Mouse (Mus musculus) retina, postnatal 1 day (tissue): ENCODE results near the gene Epgn.
A peak's percentile ranks its signal among the peaks of the same experiment; 100 is the strongest.

Experiments used
- DNase-seq: peaks from one replicate; pipeline ENCODE4 v3.0.0-alpha.2; 2012

The Epgn gene

DNA sequence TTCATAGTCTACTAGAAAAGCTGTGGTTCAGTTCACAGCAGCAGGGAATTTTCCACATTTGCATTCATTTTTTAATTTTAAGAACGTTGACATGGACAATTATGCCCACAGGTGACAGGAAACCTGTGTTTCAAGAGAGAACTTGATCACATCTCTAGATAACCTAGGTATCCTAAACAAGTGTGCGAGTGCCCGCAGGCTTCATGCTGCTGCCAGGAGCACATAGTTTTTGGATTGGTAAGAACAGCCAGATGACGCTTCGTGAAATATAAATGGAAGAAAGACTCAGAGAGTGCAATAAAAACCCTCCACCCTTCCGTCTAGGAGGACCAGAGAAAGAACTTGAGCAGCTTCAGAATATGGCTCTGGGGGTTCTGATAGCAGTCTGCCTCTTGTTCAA, at the start of gene Epgn:
Gene Epgn (plus strand): TSS at position 301 of the 400 bp plus-strand sequence.
- DNase-seq: no peak

DNA sequence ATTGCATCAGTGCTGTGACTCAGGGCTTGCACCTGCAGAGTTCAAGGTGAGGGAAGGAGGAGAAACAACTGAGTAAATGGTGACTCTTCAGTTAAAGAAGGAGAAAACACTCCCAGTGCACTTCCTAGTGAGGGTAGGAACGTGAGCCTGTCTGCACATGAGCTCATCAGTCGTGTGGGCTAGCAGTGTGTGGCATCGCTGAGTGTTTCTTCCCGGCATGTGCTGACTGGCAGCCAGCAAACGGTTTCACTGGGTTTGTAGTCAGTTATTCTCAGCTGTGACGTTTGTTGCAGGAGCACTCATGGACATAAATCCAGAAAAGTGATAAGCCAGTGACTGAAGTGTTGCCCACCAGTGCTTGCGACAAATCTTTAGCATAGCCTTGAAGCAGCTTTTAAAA, 47.0 kb upstream of the Epgn start:
- no peak for DNase-seq

DNA sequence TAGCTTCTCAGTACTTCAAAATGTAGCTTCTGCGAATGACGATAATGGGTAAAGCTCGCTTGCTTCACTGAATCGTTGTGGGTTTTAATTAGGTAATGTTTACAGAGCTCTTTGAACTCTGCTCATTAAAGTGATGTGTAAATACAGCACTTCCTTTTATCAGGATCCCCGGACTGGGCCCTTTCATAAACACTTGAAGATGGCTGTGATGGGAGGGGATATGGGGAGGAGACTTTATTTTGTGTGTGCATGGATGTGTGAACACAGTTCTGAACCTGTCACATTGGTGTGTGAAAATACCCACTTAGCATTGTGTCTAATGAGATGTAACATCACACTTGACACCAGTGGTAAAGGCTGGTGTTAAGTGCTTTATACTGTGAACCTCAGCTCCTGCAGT, 39.7 kb upstream of the Epgn start:
- DNase-seq: peak; percentile 87

DNA sequence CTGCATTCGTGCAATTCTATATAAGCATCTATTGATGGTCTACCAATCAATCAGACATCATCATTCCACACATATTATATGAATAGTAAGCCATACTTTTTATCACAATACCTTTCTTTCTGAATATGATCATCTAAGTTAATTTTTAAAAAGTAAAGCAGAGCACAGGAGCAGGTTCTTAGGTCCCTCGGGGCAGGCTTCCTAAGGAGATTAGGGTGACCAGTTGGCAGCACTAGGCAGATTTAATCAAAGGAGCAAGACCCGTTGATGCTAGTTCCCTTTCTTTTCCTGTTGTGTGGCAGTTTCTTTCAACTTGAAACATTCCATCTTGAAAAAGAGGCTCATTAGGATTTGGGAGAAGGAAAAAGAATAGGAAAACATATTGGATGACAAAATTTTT, 39.1 kb upstream of the Epgn start:
- no peak for DNase-seq

DNA sequence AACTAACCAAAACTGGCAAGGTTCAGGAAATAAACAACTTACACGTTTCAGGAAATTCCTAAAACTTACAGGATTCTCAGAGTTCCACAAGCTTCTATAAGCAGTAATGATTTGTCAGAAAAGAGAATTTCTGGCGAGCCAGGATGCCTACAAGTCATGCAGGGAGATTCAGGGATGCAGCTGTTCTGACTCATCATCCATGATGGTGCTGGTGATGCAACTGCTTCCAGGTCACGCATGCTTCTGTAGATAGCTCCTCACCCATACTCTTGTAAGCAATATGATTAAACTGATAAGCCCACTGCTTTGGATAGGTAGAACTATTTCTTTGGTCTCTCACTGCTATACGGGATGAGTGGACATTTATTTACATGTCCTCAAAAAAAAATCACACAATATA, 38.7 kb upstream of the Epgn start:
- DNase-seq: no peak

DNA sequence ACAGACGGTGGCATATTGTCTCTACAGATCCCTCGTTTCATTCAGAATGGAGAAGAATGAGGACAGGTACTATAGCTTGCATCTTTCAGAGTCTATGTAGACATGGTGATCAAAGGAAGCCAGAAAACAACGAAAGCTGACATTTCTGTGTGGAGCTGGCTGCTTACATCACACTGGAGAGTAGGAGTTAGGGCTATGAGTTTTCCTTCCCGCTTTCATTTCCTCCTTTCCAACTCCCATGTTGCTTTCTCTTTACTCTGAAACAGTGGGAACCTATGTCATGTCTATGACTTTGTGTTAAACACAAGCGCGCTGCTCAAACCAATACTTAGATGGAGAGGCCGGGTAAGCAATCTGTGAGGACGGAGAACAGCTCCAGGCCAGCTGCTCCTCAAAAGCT, 27.3 kb upstream of the Epgn start:
- no peak for DNase-seq

DNA sequence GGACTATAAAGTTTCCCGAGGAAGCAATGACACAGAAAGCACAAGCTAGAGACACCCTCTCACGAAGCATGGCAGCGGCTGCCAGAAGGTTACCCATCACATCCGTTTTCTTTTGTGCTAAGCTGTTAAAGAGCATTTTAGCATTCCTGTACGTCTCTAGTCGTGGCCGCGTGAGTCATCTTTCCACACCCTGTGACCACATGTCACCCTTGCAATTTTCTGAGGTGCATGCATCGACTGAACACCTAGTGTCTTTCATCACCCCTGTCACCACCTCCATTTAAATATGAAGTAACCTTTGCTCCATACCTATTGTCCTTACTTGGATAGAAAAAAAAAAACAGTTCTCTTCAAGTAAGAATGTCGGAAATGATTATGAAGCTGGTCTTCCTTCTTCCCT, 12.0 kb upstream of the Epgn start:
- DNase-seq: no peak

DNA sequence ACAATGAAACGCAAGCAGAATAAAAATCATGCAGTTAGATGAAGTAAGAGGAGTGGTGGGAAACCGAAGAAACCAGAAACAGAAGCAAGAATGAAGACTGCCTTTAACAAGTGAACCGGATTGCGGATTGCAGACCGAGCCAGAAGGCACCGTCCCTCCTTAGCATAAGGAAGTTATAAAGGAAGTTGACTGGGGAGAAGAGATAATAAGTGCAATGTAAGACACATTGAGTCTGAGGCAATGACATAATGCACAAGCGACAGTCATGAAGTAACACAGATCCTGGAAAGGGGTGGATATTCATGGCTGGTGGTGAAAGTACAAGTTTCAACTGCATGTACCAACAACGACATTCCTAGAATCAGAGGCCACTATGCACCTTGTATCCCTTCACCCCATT, 4.2 kb upstream of the Epgn start:
- DNase-seq: no peak

DNA sequence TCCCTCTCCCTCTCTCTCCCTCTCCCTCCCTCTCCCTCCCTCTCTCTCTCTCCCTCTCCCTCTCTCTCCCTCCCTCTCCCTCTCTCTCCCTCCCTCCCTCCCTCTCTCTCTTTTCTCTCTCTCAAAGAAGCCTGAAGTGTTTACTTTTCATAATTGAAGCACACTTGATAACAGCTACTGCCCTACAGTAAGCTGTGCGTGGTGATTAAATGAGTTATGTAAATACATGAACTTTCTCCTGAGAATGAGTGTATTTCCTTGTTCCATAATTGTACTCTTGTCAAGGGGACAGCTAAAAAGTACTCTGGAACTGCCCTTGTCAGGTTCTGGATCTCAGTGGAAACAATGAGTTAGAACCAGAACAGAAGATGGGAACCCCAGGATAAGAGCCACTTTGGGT, 576 bp downstream of the Epgn start:
- DNase-seq: no peak

DNA sequence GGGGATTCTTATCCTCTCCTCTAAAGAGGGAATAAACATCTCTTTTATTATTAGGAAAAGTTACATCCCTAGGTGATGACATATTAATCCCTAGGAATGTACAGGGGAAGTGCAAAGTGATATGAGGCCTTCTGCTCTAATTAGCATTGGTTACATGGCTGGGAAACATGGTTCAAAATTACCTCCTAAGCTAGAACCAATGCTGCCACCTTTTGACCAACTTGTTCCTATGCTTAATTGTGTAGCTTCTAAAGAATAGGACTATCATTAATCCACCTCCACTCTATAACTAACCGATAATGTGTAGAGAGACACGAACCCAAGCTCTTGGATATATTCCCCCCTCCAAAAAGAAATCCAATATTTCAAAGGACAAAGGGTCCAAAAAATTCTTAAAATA, 3.4 kb downstream of the Epgn start:
- no peak for DNase-seq

DNA sequence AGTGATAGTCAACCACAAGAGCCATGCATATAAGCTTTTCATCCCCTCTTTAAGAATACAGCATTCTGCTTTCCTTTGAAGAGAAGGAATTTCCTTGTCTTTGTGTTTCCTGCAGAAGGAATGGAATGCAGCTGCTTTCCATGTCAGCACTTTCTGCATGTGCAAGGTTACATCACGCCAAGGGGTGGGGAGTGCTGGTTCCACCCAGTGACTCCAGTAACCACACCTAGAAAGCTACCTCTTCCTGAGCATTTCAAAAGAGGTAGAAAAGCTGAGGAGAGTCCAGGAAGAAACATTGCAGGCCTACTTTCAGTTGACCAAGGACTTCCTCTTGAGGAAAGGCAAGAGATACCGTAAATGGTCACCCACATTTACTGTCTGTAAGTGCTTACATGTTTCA, 8.1 kb downstream of the Epgn start:
- DNase-seq: no peak

DNA sequence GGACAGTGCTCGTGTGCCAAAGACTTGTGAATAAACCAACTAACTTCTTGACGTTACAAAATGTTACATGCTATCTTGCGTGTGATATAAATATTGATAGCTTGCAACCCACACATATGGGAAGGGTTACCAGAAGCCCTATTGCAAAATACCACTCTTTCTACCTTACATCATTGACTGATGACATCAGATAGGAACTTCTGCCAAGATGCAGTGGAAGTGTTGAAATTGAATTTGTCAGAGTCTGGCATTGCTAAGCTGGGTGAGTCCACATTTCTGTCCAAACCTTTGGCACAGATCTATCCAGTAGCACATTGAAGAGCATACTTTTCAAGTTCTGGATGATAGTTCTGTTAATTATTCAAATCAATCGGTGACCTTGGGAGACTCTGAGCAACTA, 9.4 kb downstream of the Epgn start:
- no peak for DNase-seq

DNA sequence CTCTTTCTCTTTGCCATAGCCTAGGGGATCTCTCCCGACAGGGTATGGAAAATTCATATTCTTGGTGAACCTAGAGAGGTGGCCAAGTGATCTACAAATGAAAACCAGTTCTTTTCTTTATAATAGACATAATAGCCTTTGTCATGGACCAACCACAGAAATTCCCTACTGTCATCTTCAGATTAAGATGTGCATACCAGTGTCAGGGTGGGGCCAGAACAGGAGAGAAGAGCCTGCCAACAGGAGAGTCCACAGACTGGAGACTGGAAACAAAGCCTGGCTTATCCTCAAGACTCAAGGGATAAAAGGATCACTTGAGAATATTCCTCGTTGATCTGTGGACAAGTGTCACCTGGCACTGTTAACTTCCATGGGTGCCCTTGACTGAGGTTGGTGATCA, 10.5 kb downstream of the Epgn start:
- no peak for DNase-seq

DNA sequence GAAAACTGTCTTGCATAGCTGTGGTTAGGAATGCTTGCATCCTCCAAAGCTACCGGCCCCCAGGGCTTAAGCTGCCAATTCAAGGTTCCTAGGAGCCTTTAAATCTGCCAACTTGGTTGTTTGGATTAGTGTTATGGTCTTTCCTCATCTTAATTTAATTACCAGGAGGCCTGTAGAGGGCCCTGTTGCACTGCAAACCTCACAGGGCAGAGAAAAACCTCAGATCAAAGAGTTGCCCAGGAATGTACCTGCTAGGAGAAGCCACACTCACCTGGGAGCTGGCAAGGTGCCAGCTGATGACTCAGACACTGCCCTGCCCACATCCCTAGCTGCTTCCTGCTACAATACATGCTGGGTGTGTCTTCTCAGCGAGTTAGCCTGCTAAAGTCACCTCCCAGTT, 11.3 kb downstream of the Epgn start:
- peak; percentile 5 for DNase-seq

DNA sequence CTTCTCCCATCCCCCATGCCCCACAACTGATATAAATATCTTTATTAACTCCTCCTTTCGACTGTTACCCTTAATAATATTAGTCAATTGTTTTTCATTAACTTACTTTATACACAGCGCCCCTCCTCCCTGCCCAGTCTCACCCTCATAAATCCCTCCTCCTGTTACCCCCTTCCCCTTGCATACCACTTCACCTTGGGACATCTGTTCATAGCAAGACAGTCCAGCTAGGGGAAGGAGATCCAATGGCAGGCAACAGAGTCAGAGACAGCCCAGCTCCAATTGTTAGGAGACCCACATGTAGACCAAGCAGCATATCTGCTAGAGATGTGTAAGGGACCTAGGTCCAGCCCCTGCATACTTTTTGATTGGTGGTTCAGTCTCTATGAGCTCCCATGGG, 11.7 kb downstream of the Epgn start:
- DNase-seq: no peak

DNA sequence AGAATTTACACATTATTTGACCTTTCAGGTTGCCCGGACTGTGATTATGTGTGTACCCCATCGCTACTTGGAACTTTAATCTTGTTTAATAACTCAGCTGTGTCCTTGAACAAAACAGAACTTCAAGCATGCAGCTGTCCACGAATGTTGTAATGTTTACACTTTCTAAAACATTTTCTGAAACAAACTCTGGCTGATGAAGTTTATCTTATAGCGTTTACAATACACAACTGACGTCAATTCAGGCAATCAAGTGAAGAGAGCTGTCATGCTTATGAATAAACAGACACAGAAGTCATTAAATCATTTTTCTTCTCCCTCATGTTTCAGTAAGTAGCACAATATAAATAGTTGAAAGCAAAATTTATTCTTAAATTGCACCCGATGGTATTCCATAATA, 20.7 kb downstream of the Epgn start:
- DNase-seq: no peak

DNA sequence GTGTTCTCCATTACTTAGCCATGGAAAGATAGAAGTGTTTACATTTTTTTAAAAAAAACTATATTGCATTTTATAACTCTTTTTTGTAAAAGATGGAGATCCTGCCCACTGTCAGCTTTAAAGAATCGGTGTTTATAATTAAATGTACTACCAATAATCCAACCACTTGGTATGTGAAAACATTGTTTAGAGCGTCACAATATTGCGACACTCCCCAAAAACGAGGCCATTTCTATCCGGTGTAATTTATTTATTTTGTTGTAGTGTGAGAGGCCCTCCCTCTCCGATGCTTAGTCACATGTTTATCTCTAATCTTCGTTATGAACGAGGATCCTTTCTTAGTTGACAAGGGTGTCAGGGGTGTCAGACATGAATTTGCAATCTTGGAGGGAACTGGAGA, 21.1 kb downstream of the Epgn start:
- no peak for DNase-seq

DNA sequence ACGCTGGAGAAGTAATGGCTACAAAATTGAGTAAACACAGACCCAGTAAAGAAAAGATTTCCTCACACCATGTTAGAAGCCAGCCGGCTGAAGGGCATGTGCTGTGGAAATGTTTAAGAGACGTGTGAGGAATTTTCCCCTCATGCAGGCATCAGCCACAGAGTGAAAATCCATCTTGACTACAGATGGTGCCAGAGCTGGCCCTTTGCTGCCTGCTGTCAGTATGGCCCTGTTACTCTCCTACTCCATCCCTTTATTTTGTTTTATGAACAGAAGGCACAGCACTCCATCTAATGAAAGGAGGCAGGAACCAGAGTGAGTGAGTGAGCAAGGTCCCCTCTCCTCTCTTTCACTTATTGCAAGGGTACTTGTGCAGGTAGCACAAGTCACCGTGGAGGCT, 45.1 kb downstream of the Epgn start:
- DNase-seq: no peak

DNA sequence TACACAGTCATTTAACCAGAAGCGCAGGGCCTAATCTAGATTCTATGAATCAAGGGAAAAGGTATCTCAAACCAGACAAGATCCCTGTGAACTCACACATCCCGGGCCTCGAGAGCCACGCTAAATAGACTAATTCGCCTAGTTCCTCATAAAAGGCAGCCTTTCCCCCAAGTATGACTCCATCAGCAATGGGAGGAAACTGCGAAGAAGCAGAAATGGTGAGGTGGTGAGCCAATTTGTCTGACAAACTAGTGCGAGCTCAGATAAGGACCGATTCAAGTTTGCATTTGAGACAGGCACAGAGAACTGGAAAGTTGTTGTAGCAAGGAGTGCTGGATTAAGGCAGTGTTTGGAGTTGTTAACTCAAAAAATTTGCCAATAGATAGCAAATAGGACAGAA, 46.4 kb downstream of the Epgn start:
- no peak for DNase-seq

DNA sequence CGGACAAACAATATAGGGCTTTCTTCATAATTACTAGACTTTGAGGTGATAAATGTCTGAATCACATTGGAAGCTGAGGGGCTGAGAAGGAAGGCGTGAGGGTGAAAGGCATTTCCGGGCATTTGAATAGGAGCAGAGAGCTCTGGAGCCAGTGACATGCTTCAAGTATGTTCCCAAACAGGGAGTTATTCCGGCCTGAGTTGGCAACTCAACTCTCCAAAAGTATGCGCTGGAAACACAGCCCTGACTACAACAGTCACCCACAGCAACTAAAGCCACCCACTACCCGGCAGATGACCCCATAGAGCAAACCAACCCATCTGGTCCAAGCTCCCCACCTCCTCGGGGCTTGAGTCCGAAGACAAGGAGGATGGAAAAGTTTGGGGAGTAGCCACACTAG, 46.8 kb downstream of the Epgn start:
- peak; percentile 3 for DNase-seq

DNA sequence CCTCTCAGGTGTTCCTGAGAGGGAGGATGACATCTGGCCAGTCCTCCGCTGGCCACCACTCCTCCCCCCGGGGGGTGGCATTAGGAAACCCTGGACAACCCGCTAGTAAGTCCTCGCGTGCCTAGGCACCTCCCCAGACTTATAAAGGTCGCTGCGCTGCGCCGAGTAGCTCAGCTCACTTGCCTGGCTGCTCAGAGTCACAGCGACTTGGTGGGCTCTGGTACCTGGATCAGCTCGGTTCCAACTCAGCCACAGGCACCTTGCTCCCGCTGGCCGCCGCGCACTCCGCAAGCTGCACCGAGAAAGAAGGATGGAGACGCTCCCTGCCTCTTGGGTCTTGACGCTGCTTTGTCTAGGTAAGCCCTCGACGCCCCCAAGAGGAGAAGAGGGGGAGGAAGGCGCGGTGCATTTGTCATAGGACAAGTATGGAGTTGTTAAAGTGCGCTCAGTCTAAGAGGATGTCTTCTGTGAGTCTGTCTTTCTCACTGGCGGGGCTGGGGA, 47.2 kb downstream of the Epgn start, which contains the start of gene Ereg:
Gene Ereg (plus strand): TSS at position 173 of the 501 bp plus-strand sequence.
- peak; percentile 44 for DNase-seq

DNA sequence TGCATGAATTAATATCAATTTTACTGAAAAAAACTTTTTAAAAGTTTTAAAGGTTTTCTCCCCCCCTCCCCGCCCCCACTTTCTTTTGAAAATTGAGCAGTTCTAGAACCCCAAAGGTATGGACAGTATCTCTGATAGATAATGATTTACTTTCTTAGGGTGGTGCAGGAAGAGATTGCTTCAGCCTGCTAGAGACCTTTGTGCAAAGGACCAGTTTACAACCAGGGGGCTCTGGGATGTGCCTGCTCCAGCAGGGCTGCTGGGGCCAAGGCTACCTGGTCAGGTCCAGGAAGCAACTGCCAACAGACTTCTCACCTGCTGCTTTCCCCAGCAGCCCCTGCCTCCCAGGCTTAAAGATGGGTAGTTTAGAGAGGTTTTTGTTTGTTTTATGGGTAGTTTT, 47.8 kb downstream of the Epgn start:
- no peak for DNase-seq

DNA sequence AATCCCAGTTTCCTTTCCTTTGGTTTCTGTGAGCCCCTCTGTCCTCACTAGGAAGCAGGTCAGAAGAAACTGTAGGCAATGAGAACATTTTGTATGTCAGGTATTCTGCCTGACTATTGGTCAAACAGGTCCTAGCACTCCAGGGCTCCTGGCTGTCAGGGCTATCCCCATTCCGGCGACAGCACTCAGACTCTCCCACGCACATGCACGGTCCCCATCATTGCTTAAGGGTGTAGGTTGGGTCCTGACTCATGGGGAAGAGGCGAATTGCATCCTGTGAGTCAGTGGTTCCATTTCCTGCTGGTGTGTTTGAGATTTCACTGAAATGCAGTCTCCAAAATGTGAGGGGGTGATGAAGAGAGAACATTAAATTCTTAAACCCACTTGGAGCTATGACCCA, 55.8 kb downstream of the Epgn start:
- DNase-seq: no peak
